Mouse (Mus musculus): Measurements from ENCODE around the gene Inpp1. TPM values are rescaled to one million over a fixed set of nuclear protein-coding genes. Genes with fewer than 3 reads are reported as not detected.
A peak's percentile ranks its signal among the peaks of the same experiment; 100 is the strongest.
"Not testable (repeated sequence)": the region's sequence is repeated elsewhere in the genome, so short reads cannot be mapped to it uniquely, and the experiment has no call there.

The Inpp1 gene
- 14.4 and 15.5 TPM in 2 replicates for polyA plus RNA-seq (2014; fragmentation: Nextera tagmentation; extraction: Ambion mirVana)

DNA sequence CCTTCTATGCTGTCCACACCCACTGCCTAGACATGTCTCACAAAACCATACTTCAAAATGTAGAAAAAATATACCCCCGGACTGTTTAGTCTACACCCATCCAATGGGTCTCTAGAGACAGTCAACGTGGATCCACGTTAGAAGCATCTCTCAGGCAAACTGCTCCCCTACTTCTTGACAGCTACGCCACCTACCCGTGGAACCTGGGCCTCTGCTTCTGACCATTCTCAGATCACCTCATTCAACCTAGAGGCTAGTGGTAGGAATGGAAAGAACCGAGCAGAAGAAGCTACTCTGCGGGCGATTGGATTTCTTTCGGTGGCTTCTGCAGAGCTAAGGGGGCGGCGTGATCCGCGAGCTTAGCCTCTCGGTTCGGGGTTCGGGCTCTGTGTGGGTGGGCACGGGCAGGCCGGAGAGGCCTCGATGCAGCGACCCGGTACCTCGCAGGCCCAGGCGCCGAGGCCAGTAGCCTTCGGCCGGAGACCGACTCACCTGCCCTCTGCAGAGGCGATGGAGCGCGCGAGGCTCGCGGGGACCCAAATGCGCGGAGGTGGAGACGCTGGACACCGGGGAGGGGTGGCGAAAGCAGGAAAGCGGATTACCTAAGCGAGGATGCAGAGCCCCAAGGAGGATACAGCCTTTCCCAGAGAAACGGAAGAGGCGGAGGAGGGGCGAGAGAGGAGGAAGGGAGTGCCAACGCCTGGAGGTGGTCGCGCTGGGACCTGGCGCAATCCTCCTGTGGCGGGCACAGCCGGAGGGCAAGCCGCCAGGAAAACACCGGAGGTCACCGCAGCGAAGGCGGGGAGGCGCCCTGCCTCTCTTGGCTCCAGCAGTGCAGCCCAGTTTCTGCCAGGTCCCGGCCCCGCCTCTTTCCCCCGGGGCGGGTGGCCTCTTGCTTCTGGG, at the start of gene Inpp1:
Inpp1 (minus strand) TSS at position 779 of the 903 bp plus-strand sequence.
- Histone ChIP-seq H3K27ac (replicated peaks; ENCODE audit: low read depth, low read length) (0 out of 2 replicates have a peak within 1 kb of the TSS, but pooled peaks have one; percentile 28), H3K4me3 (ENCODE audit: low read depth, low read length) (peak within 1 kb of the TSS; percentile 69), H3K4me1 (ENCODE audit: control insufficient read depth, insufficient read depth, low read length) (no peaks in the 10 kb centered on the region), H3K27me3 (ENCODE audit: control insufficient read depth, insufficient read depth, low read length) (no peaks in the 10 kb centered on the region), H3K36me3 (replicated peaks; ENCODE audit: control insufficient read depth, insufficient read depth, low read depth, low read length) (no peaks in the 10 kb centered on the region), H3K9ac (replicated peaks; ENCODE audit: low read length) (peak within 1 kb of the TSS; percentile 88), H3K4me2 (ENCODE audit: low read depth, low read length) (peak within 1 kb of the TSS; percentile 88), H3K9me3 (replicated peaks; ENCODE audit: control insufficient read depth, low read length) (no peaks in the 10 kb centered on the region)
- DNase-seq (ENCODE audit: low spot score), result peak; percentile 65
- peak; percentile 86 for ATAC-seq (replicated peaks; ENCODE audit: insufficient number of reproducible peaks, low FRiP score, low TSS enrichment, low read depth)
- under 1% methylated on average over 56 of the region's 59 CpGs for WGBS

DNA sequence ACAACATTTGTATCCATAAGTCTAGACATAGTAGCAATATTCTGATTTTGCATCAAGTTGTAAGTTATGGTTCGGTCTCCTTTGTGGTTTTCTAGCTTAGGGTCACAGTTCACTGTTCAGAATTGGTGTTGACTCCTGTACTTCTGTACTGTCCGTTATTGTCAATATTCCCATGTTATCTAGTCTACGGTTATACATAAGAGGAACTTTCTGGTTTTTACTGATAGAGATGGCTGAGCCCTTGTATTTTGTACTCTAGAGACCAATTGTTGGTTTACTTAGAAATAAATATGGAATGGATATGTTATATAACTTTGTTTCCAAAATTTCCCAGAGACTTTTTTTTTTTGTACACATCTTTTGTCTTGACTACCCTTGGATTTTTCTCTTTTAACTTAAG, 48.5 kb upstream of the Inpp1 start:
- no peak overlapping the region for H3K27ac ChIP-seq (replicated peaks; ENCODE audit: low read depth, low read length)
- H3K36me3 ChIP-seq (replicated peaks; ENCODE audit: control insufficient read depth, insufficient read depth, low read depth, low read length), result no peaks in the 10 kb centered on the region
- H3K9ac ChIP-seq (replicated peaks; ENCODE audit: low read length), result no peak overlapping the region
- H3K4me1 ChIP-seq (ENCODE audit: control insufficient read depth, insufficient read depth, low read length), result no peaks in the 10 kb centered on the region
- DNase-seq (ENCODE audit: low spot score), result no peak
- no peaks in the 10 kb centered on the region for H3K9me3 ChIP-seq (replicated peaks; ENCODE audit: control insufficient read depth, low read length)
- H3K4me3 ChIP-seq (ENCODE audit: low read depth, low read length), result no peak overlapping the region
- 92% methylated on average over 3 of the region's 3 CpGs for WGBS
- no peaks in the 10 kb centered on the region for H3K27me3 ChIP-seq (ENCODE audit: control insufficient read depth, insufficient read depth, low read length)
- H3K4me2 ChIP-seq (ENCODE audit: low read depth, low read length), result no peak overlapping the region
- ATAC-seq (replicated peaks; ENCODE audit: insufficient number of reproducible peaks, low FRiP score, low TSS enrichment, low read depth), result no peak

- H3K27me3 ChIP-seq (ENCODE audit: control insufficient read depth, insufficient read depth, low read length), result no peaks in the 10 kb centered on the region
- H3K36me3 ChIP-seq (replicated peaks; ENCODE audit: control insufficient read depth, insufficient read depth, low read depth, low read length), result no peaks in the 10 kb centered on the region
- DNase-seq (ENCODE audit: low spot score) (no peak), ATAC-seq (replicated peaks; ENCODE audit: insufficient number of reproducible peaks, low FRiP score, low TSS enrichment, low read depth) (no peak)
- H3K9ac ChIP-seq (replicated peaks; ENCODE audit: low read length), result no peak overlapping the region
- no peak overlapping the region for H3K4me2 ChIP-seq (ENCODE audit: low read depth, low read length)
- WGBS, result 96% methylated on average over 1 of the region's 1 CpGs
- H3K27ac ChIP-seq (replicated peaks; ENCODE audit: low read depth, low read length), result no peak overlapping the region
- H3K4me1 ChIP-seq (ENCODE audit: control insufficient read depth, insufficient read depth, low read length), result no peaks in the 10 kb centered on the region
- no peak overlapping the region for H3K4me3 ChIP-seq (ENCODE audit: low read depth, low read length)
- no peaks in the 10 kb centered on the region for H3K9me3 ChIP-seq (replicated peaks; ENCODE audit: control insufficient read depth, low read length)
Observed at GRCm38 (mm10) chr1:52864220-52864619, 46.7 kb upstream of the Inpp1 start.

DNA sequence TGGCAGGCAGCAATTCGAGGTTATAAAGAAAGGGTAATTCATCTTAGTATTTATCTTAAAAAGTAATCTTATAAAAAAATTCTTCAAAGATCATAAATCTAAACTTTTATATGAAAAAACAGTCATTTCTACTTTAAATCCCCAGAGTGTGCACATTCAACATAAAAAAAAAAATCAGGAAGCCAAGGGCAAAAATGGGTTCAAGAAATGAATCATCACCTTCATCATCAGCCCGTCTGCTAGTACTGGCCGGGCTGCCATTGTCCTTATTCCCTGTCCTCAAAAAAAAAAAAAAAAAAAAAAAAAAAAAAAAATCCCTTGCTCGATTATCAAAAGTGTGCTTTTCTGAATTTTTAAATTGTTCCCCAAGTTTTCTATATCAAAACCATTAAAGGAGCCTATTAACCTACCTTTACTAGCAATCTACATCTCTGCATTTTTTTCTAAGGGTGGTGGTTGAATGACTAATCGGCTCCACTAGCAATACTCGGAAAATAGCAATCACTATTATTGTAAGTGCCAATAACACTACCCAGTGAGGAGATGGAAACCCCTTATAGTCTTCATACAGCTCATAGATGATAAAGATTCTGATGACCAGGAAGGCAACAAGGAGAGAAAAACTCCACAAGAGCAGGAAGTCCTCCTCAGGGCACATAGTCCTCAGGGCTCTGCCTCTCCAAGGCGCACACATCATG, 38.6 kb upstream of the Inpp1 start:
- no peak for ATAC-seq (replicated peaks; ENCODE audit: insufficient number of reproducible peaks, low FRiP score, low TSS enrichment, low read depth)
- no peaks in the 10 kb centered on the region for H3K27me3 ChIP-seq (ENCODE audit: control insufficient read depth, insufficient read depth, low read length)
- no peak overlapping the region for H3K4me2 ChIP-seq (ENCODE audit: low read depth, low read length)
- no peak for DNase-seq (ENCODE audit: low spot score)
- no peak overlapping the region for H3K4me3 ChIP-seq (ENCODE audit: low read depth, low read length)
- H3K27ac ChIP-seq (replicated peaks; ENCODE audit: low read depth, low read length), result no peak overlapping the region
- H3K36me3 ChIP-seq (replicated peaks; ENCODE audit: control insufficient read depth, insufficient read depth, low read depth, low read length), result no peaks in the 10 kb centered on the region
- no peaks in the 10 kb centered on the region for H3K9me3 ChIP-seq (replicated peaks; ENCODE audit: control insufficient read depth, low read length)
- 90% methylated on average over 7 of the region's 7 CpGs for WGBS
- no peaks in the 10 kb centered on the region for H3K4me1 ChIP-seq (ENCODE audit: control insufficient read depth, insufficient read depth, low read length)
- H3K9ac ChIP-seq (replicated peaks; ENCODE audit: low read length), result no peak overlapping the region

- not testable (repeated sequence) for H3K4me3 ChIP-seq (ENCODE audit: low read depth, low read length); H3K4me2 ChIP-seq (ENCODE audit: low read depth, low read length); ATAC-seq (replicated peaks; ENCODE audit: insufficient number of reproducible peaks, low FRiP score, low TSS enrichment, low read depth); H3K4me1 ChIP-seq (ENCODE audit: control insufficient read depth, insufficient read depth, low read length); H3K36me3 ChIP-seq (replicated peaks; ENCODE audit: control insufficient read depth, insufficient read depth, low read depth, low read length); H3K9me3 ChIP-seq (replicated peaks; ENCODE audit: control insufficient read depth, low read length); H3K27ac ChIP-seq (replicated peaks; ENCODE audit: low read depth, low read length); H3K27me3 ChIP-seq (ENCODE audit: control insufficient read depth, insufficient read depth, low read length); H3K9ac ChIP-seq (replicated peaks; ENCODE audit: low read length)
- peak; percentile 59 for DNase-seq (ENCODE audit: low spot score)
- WGBS, result no CpG with 5 or more reads among the region's 1 CpGs
Observed at GRCm38 (mm10) chr1:52854029-52854428, 36.5 kb upstream of the Inpp1 start.

DNA sequence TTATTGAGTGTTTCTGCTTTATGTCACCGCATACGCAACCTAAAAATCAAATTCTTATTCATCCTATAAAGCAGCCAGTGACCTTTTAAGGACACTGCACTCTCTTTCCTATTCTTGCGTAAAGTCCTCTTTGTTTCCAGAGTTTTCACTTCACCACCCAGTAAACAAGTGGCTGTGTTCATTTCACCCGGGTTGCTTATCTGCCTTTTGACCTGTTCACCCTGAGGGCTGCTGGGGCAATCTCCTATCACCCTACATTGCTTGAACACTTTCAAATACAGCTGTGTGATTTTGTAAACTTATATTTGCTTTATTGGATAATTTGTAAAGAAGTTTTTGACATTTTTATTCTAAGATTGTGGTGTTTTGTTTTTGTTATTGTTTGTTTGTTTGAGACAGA, 31.9 kb upstream of the Inpp1 start:
- no peak for ATAC-seq (replicated peaks; ENCODE audit: insufficient number of reproducible peaks, low FRiP score, low TSS enrichment, low read depth)
- WGBS, result 67% methylated on average over 4 of the region's 4 CpGs
- no peak for DNase-seq (ENCODE audit: low spot score)
- Histone ChIP-seq H3K27me3 (ENCODE audit: control insufficient read depth, insufficient read depth, low read length) (no peaks in the 10 kb centered on the region), H3K9me3 (replicated peaks; ENCODE audit: control insufficient read depth, low read length) (no peaks in the 10 kb centered on the region), H3K4me3 (ENCODE audit: low read depth, low read length) (no peak overlapping the region), H3K27ac (replicated peaks; ENCODE audit: low read depth, low read length) (no peak overlapping the region), H3K9ac (replicated peaks; ENCODE audit: low read length) (no peak overlapping the region), H3K4me1 (ENCODE audit: control insufficient read depth, insufficient read depth, low read length) (no peaks in the 10 kb centered on the region), H3K4me2 (ENCODE audit: low read depth, low read length) (no peak overlapping the region), H3K36me3 (replicated peaks; ENCODE audit: control insufficient read depth, insufficient read depth, low read depth, low read length) (no peaks in the 10 kb centered on the region)

- Histone ChIP-seq H3K27me3 (ENCODE audit: control insufficient read depth, insufficient read depth, low read length) (no peaks in the 10 kb centered on the region), H3K36me3 (replicated peaks; ENCODE audit: control insufficient read depth, insufficient read depth, low read depth, low read length) (no peaks in the 10 kb centered on the region), H3K9me3 (replicated peaks; ENCODE audit: control insufficient read depth, low read length) (no peaks in the 10 kb centered on the region), H3K9ac (replicated peaks; ENCODE audit: low read length) (no peak overlapping the region), H3K4me2 (ENCODE audit: low read depth, low read length) (no peak overlapping the region), H3K27ac (replicated peaks; ENCODE audit: low read depth, low read length) (no peak overlapping the region), H3K4me3 (ENCODE audit: low read depth, low read length) (no peak overlapping the region), H3K4me1 (ENCODE audit: control insufficient read depth, insufficient read depth, low read length) (no peaks in the 10 kb centered on the region)
- ATAC-seq (replicated peaks; ENCODE audit: insufficient number of reproducible peaks, low FRiP score, low TSS enrichment, low read depth) (no peak), DNase-seq (ENCODE audit: low spot score) (no peak)
- WGBS, result 92% methylated on average over 4 of the region's 4 CpGs
Observed at GRCm38 (mm10) chr1:52846556-52846955, 29.1 kb upstream of the Inpp1 start.

Measured in embryonic facial prominence, embryonic 11.5 days (tissue).